Mouse (Mus musculus): Measurements from ENCODE around the gene Drp2.

The Drp2 gene

GRCm38 (mm10) chrX:134403863-134404583 lies at the start of gene Drp2:
Gene Drp2, plus strand, starts transcription at chrX:134404551.
- in situ Hi-C loops (cut with MboI, MseI), result no loop called here

GRCm38 (mm10) chrX:134359336-134359735 lies 45.0 kb upstream of the Drp2 start:
- in situ Hi-C loops (cut with MboI, MseI), result no loop called here

- in situ Hi-C loops (cut with MboI, MseI), result no loop called here
Measured at GRCm38 (mm10) chrX:134362156-134362555, 42.2 kb upstream of the Drp2 start.

- in situ Hi-C loops (cut with MboI, MseI), result no loop called here
Measured at GRCm38 (mm10) chrX:134365421-134365820, 38.9 kb upstream of the Drp2 start.

GRCm38 (mm10) chrX:134366547-134366946 lies 37.8 kb upstream of the Drp2 start:
- in situ Hi-C loops (cut with MboI, MseI), result no loop called here

- in situ Hi-C loops (cut with MboI, MseI), result no loop called here
Measured at GRCm38 (mm10) chrX:134371279-134371678, 33.1 kb upstream of the Drp2 start.

- in situ Hi-C loops (cut with MboI, MseI), result no loop called here
Measured at GRCm38 (mm10) chrX:134374190-134374589, 30.2 kb upstream of the Drp2 start.

GRCm38 (mm10) chrX:134384896-134385295 lies 19.5 kb upstream of the Drp2 start:
- in situ Hi-C loops (cut with MboI, MseI), result no loop called here

- in situ Hi-C loops (cut with MboI, MseI), result no loop called here
Measured at GRCm38 (mm10) chrX:134398972-134399371, 5.4 kb upstream of the Drp2 start.

- in situ Hi-C loops (cut with MboI, MseI), result no loop called here
Measured at GRCm38 (mm10) chrX:134404584-134404955, 219 bp downstream of the Drp2 start.

GRCm38 (mm10) chrX:134409354-134409900 lies 5.1 kb downstream of the Drp2 start:
- in situ Hi-C loops (cut with MboI, MseI), result no loop called here

GRCm38 (mm10) chrX:134412096-134412495 lies 7.7 kb downstream of the Drp2 start:
- in situ Hi-C loops (cut with MboI, MseI), result no loop called here

- in situ Hi-C loops (cut with MboI, MseI), result no loop called here
Measured at GRCm38 (mm10) chrX:134420097-134420496, 15.7 kb downstream of the Drp2 start.

GRCm38 (mm10) chrX:134424263-134424662 lies 19.9 kb downstream of the Drp2 start:
- in situ Hi-C loops (cut with MboI, MseI), result no loop called here

- in situ Hi-C loops (cut with MboI, MseI), result no loop called here
Measured at GRCm38 (mm10) chrX:134425798-134426197, 21.4 kb downstream of the Drp2 start.

- in situ Hi-C loops (cut with MboI, MseI), result no loop called here
Measured at GRCm38 (mm10) chrX:134426819-134427218, 22.5 kb downstream of the Drp2 start.

- in situ Hi-C loops (cut with MboI, MseI), result no loop called here
Measured at GRCm38 (mm10) chrX:134427307-134427706, 23.0 kb downstream of the Drp2 start.

GRCm38 (mm10) chrX:134474988-134475710 lies 70.8 kb downstream of the Drp2 start:
- in situ Hi-C loops (cut with MboI, MseI), result no loop called here

GRCm38 (mm10) chrX:134476290-134476689 lies 71.9 kb downstream of the Drp2 start, which contains the start of gene Taf7l:
Gene Taf7l, minus strand, starts transcription at chrX:134476490.
- in situ Hi-C loops (cut with MboI, MseI), result no loop called here

GRCm38 (mm10) chrX:134481720-134482119 lies 77.4 kb downstream of the Drp2 start:
- in situ Hi-C loops (cut with MboI, MseI), result no loop called here

- in situ Hi-C loops (cut with MboI, MseI), result no loop called here
Measured at GRCm38 (mm10) chrX:134500651-134501050, 96.3 kb downstream of the Drp2 start.

Data from regulatory T cell (primary cell).